Mouse (Mus musculus) lung, embryonic 14.5 days (tissue): ENCODE measurements around the gene Slitrk3. TPM values are rescaled to one million over a fixed set of nuclear protein-coding genes. Genes with fewer than 3 reads are reported as not detected.
A peak's percentile ranks its signal among the peaks of the same experiment; 100 is the strongest.
"Not testable (repeated sequence)": the region's sequence is repeated elsewhere in the genome, so short reads cannot be mapped to it uniquely, and the experiment has no call there.

Experiments used
- ATAC-seq: fragments of 200-750 bp; cut with Nextera tagmentation; 2 replicates; pipeline ENCODE4 v1.8.0; 2017; ENCODE audit warnings: mild to moderate bottlenecking, moderate TSS enrichment, moderate library complexity; ENCODE audit not compliant: insufficient read depth
- DNase-seq: peaks from one replicate; pipeline ENCODE4 v3.0.0-alpha.2; 2015
- H3K27ac ChIP-seq: fragments of 300-500 bp; sonication (generic); 2 replicates; pipeline ENCODE4 v1.5.1; 2014; ENCODE audit warnings: low read depth, mild to moderate bottlenecking, moderate library complexity
- H3K27me3 ChIP-seq: fragments of 300-500 bp; sonication (generic); 2 replicates; pipeline ENCODE4 v1.6.1; 2014; ENCODE audit warnings: low read length, control low read depth; ENCODE audit not compliant: insufficient read depth
- H3K36me3 ChIP-seq: fragments of 300-500 bp; sonication (generic); 2 replicates; pipeline ENCODE4 v1.6.1; 2014; ENCODE audit warnings: control low read depth; ENCODE audit not compliant: insufficient read depth
- H3K4me1 ChIP-seq: fragments of 300-500 bp; sonication (generic); 2 replicates; pipeline ENCODE4 v1.6.1; 2014; ENCODE audit warnings: antibody characterized with exemption, control low read depth; ENCODE audit not compliant: insufficient read depth
- H3K4me2 ChIP-seq: fragments of 300-500 bp; sonication (generic); 2 replicates; pipeline ENCODE4 v1.6.1; 2014; ENCODE audit warnings: mild to moderate bottlenecking
- H3K4me3 ChIP-seq: fragments of 300-500 bp; sonication (generic); 2 replicates; pipeline ENCODE4 v1.5.1; 2014; ENCODE audit warnings: low read depth, low read length
- H3K9ac ChIP-seq: fragments of 300-500 bp; sonication (generic); 2 replicates; pipeline ENCODE4 v1.6.1; 2014
- H3K9me3 ChIP-seq: fragments of 300-500 bp; sonication (generic); 2 replicates; pipeline ENCODE4 v1.6.1; 2016; ENCODE audit warnings: low read depth, low read length, control low read depth
- CTCF ChIP-seq: IDR thresholded peaks from 2 replicates; pipeline ENCODE4 v1.5.1; 2016; ENCODE audit warnings: antibody characterized with exemption, low read depth
- WGBS: fragments of 180-500 bp; shearing (Covaris S2); extraction: QIAGEN DNeasy Blood & Tissue Kit; methylation state at CpG from one replicate; pipeline ENCODE4 v1.1.7; 2014; 5-methylcytosine and 5-hydroxymethylcytosine counted together
- polyA plus RNA-seq: library from polyadenylated mRNA; unstranded; fragments of >200 nt; fragmentation: Nextera tagmentation; extraction: Ambion mirVana; gene quantifications from 2 replicates; pipeline ENCODE4 v1.2.1, GENCODE M21; 2014

The Slitrk3 gene
- polyA plus RNA-seq: 0.04 and 0.09 TPM in 2 replicates

- Histone ChIP-seq H3K27ac (no peak within 1 kb of the TSS), H3K9me3 (no peaks in the 10 kb centered on the region), H3K9ac (0 out of 2 replicates have a peak within 1 kb of the TSS, but pooled peaks have one; percentile 9), H3K4me3 (peak within 1 kb of the TSS; percentile 45), H3K27me3 (peaks cover 44% of the 10 kb centered on the region), H3K36me3 (no peaks in the 10 kb centered on the region), H3K4me2 (peak within 1 kb of the TSS; percentile 84), H3K4me1 (no peaks in the 10 kb centered on the region)
- DNase-seq (peak; percentile 3), ATAC-seq (peak; percentile 75; the same call in 1 of the 2 replicates)
- TF ChIP-seq CTCF: no peak
- under 1% methylated on average over 44 of the region's 44 CpGs for WGBS
Observed at GRCm38 (mm10) chr3:73057197-73057811, at the start of gene Slitrk3. Gene Slitrk3 (minus strand): TSS chr3:73057803.

- not testable (repeated sequence) for H3K4me1 ChIP-seq, DNase-seq, ATAC-seq
Observed at GRCm38 (mm10) chr3:73094445-73094844, 36.8 kb upstream of the Slitrk3 start.

GRCm38 (mm10) chr3:73084620-73085019, 27.0 kb upstream of the Slitrk3 start:
- H3K4me2 ChIP-seq: no peak overlapping the region
- DNase-seq: no peak
- WGBS: 64% methylated on average over 5 of the region's 5 CpGs
- no peaks in the 10 kb centered on the region for H3K27me3 ChIP-seq
- no peak overlapping the region for H3K9ac ChIP-seq
- ATAC-seq: no peak
- no peaks in the 10 kb centered on the region for H3K9me3 ChIP-seq
- no peaks in the 10 kb centered on the region for H3K4me1 ChIP-seq
- no peak for TF ChIP-seq CTCF
- H3K36me3 ChIP-seq: no peaks in the 10 kb centered on the region
- H3K27ac ChIP-seq: no peak overlapping the region
- H3K4me3 ChIP-seq: no peak overlapping the region

More at GRCm38 (mm10) chr3:73094445-73094844, 36.8 kb upstream of the Slitrk3 start:
- not testable (repeated sequence) for H3K9ac ChIP-seq, H3K4me3 ChIP-seq, H3K27me3 ChIP-seq, H3K36me3 ChIP-seq, H3K4me2 ChIP-seq, H3K9me3 ChIP-seq, H3K27ac ChIP-seq
- WGBS: 84% methylated on average over 2 of the region's 2 CpGs

- H3K4me2 ChIP-seq: peak overlapping the region; percentile 57
- TF ChIP-seq CTCF: peak; percentile 73
- peak; percentile 75 for ATAC-seq
- H3K27me3 ChIP-seq: no peaks in the 10 kb centered on the region
- H3K27ac ChIP-seq: no peak overlapping the region
- peak; percentile 87 for DNase-seq
- peak overlapping the region; percentile 19; the same call in 1 of the 2 replicates for H3K4me3 ChIP-seq
- H3K36me3 ChIP-seq: no peaks in the 10 kb centered on the region
- no peaks in the 10 kb centered on the region for H3K4me1 ChIP-seq
- H3K9ac ChIP-seq: no peak overlapping the region
- H3K9me3 ChIP-seq: no peaks in the 10 kb centered on the region
- WGBS: 11% methylated on average over 20 of the region's 20 CpGs
Observed at GRCm38 (mm10) chr3:73065823-73066755, 8.5 kb upstream of the Slitrk3 start.

- Histone ChIP-seq H3K4me1 (no peaks in the 10 kb centered on the region), H3K27me3 (peaks cover 40% of the 10 kb centered on the region), H3K9me3 (no peaks in the 10 kb centered on the region), H3K27ac (no peak overlapping the region), H3K36me3 (no peaks in the 10 kb centered on the region), H3K4me3 (no peak overlapping the region), H3K4me2 (peak overlapping the region; percentile 84; the same call in 1 of the 2 replicates), H3K9ac (no peak overlapping the region)
- no peak for ATAC-seq
- 14% methylated on average over 4 of the region's 4 CpGs for WGBS
- no peak for DNase-seq
- TF ChIP-seq CTCF: no peak
Observed at GRCm38 (mm10) chr3:73058190-73058589, 587 bp upstream of the Slitrk3 start.

GRCm38 (mm10) chr3:73056492-73057196, 959 bp downstream of the Slitrk3 start:
- peak overlapping the region; percentile 45 for H3K4me3 ChIP-seq
- no peak overlapping the region for H3K27ac ChIP-seq
- ATAC-seq: no peak
- under 1% methylated on average over 31 of the region's 32 CpGs for WGBS
- no peak for TF ChIP-seq CTCF
- peak overlapping the region; percentile 84 for H3K4me2 ChIP-seq
- H3K9me3 ChIP-seq: no peaks in the 10 kb centered on the region
- H3K36me3 ChIP-seq: no peaks in the 10 kb centered on the region
- no peaks in the 10 kb centered on the region for H3K4me1 ChIP-seq
- peak; percentile 6 for DNase-seq
- H3K27me3 ChIP-seq: peaks cover 44% of the 10 kb centered on the region
- no peak overlapping the region for H3K9ac ChIP-seq
